Mouse (Mus musculus) bone marrow, adult 2 months (tissue): ENCODE data around the gene Nanos3.

Source experiments
- CTCF ChIP-seq: fragments of 200-500 bp; IDR thresholded peaks from 2 replicates; pipeline ENCODE4 v1.5.1; 2011; ENCODE audit warnings: low read length, control low read depth; ENCODE audit not compliant: control insufficient read depth, insufficient read depth
- POLR2A ChIP-seq: fragments of 200-500 bp; IDR thresholded peaks from 2 replicates; pipeline ENCODE4 v1.6.1; 2011; ENCODE audit warnings: low read depth, mild to moderate bottlenecking, control low read depth, low read length, borderline replicate concordance; ENCODE audit not compliant: control insufficient read depth

- no peak for TF ChIP-seq CTCF
- TF ChIP-seq POLR2A = no peak
Observed at GRCm38 (mm10) chr8:84144636-84145245, 40.3 kb downstream of the Nanos3 start.
